12 mouse cellular contexts compared by ENCODE assay signal in the genomic region with DNA sequence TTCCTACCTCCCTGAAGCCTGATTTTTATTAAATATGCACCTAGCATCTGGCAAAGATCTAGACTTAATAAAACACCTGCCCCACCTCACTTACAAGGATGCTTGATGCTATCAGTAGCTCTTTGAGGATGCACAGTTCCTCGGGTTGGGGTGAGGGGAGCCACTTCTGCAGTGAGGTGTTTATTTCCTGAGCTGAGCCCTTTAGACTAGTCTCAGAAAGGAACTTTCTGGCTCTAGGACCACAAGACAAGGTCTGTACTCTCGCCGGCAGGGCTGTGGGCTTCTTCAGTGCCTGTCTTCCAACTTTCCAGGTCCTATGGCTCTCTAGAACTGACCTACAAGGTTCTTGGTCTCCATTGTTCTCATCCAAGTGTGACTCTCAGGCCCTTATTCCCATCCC. TPM values are rescaled to one million over a fixed set of nuclear protein-coding genes. Genes with fewer than 3 reads are reported as not detected.
"Had no signal": no experiment of that assay in that cellular context is flagged by ENCODE, and none has a peak within 500 bp of the region (broad histone marks: within the 10 kb centered on the region; RNA-seq: fewer than 3 reads in every experiment).

No protein-coding gene starts in this region.

- H3K27ac ChIP-seq: limb, embryonic 15.5 days; liver, embryonic 12.5 days; neural tube, embryonic 12.5 days had no signal

- H3K9ac ChIP-seq: limb, embryonic 15.5 days; liver, embryonic 12.5 days; lung, embryonic 14.5 days; neural tube, embryonic 12.5 days had no signal

- H3K4me3 ChIP-seq: limb, embryonic 15.5 days; liver, embryonic 12.5 days; midbrain, embryonic 10.5 days; neural tube, embryonic 12.5 days had no signal

- H3K4me2 ChIP-seq: limb, embryonic 15.5 days; liver, embryonic 12.5 days; lung, embryonic 14.5 days; neural tube, embryonic 12.5 days had no signal

- H3K9me3 ChIP-seq: limb, embryonic 15.5 days; liver, embryonic 12.5 days; midbrain, embryonic 10.5 days; neural tube, embryonic 12.5 days had no signal

- ATAC-seq: liver, embryonic 12.5 days; midbrain, embryonic 16.5 days had no signal

- H3K36me3 ChIP-seq: limb, embryonic 15.5 days; liver, embryonic 12.5 days; midbrain, embryonic 10.5 days; neural tube, embryonic 12.5 days had no signal

- DNase-seq: kidney, adult 8-10 months; kidney, postnatal 25 days; lung, embryonic 14.5 days; lung, postnatal 10 days; lung, postnatal 4 days; right cerebral cortex, postnatal 14 days had no signal

- H3K4me1 ChIP-seq: limb, embryonic 15.5 days; liver, embryonic 12.5 days had no signal

- H3K27me3 ChIP-seq: limb, embryonic 15.5 days; liver, embryonic 12.5 days; neural tube, embryonic 12.5 days had no signal

RNA-seq across cellular contexts. Expression of a gene that starts 50.5 kb away (rescaled TPM):
- total RNA-seq: megakaryocyte, adult 5-6 weeks had no signal
- polyA plus RNA-seq: lung, embryonic 14.5 days had no signal
